Mouse (Mus musculus): ENCODE data around the gene Macrod1.
"Not testable (repeated sequence)": the region's sequence is repeated elsewhere in the genome, so short reads cannot be mapped to it uniquely, and the experiment has no call there.

Gene Macrod1

DNA sequence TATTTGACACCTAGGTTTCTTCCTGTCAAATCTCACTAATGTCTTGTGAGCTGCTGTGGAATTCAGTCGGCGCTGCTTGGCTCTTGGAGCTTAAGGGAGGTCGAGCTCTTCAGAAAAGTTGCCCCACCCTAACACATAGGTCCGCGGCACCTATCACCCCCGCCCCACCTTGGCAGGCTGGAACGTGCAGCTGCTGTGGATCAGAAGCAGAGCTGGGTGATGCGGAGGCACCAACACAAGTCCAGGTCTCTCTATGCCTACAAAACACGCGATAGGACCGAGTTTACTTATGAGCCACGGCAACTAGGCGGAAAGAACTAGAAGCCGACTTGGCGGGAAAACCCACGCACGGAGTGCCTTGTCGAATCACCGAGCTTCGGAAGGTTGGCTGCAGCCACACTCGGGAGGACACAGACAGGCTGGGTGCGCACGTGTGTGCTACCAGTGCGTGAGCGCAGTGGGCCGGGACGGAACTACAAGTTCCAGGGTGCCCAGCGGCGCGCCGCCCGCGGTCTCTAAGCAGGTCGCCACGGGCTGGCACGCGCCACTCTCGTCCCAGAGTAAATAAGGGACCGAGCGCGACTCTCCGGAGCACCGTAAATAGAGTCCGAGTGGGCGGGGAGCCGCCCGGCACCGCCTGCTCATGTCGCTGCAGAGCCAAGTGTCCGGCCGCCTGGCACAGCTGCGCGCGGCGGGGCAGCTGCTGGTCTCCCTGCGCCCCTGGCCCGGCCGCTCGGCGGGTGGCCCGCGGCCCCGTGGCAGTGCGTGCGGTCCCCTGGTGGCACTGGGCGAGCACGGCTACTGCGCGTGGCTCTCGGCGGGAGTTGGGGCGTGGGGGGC lies at the start of gene Macrod1:
TSS of gene Macrod1 (plus strand) at position 563 of the 840 bp plus-strand sequence.
- DNase-seq (ENCODE audit: low spot score in 2 of 2): peak; percentile 63 to 81

GRCm38 (mm10) chr19:7006892-7007593 lies 49.6 kb upstream of the Macrod1 start:
- no peak for DNase-seq (ENCODE audit: low spot score in 2 of 2)

DNA sequence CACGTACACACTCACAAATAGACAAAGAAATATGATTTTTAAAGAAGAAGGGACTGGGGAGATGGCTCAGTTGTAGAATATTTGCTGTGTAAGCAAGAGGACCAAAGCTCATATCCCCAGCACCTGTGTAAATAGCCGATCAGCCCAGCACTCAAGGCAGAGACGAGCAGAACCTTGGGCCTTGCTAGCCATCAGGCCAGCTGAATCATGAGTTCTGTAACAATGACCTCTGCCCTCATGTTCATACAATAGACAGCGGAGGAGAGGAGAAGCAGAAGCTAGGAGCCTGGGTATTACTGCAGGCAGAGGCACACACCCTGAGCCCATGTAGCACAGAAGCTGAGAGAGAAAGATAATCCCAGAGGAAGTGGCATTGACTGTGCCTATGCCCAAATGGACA lies 44.2 kb upstream of the Macrod1 start:
- no peak for DNase-seq (ENCODE audit: low spot score in 2 of 2)

DNA sequence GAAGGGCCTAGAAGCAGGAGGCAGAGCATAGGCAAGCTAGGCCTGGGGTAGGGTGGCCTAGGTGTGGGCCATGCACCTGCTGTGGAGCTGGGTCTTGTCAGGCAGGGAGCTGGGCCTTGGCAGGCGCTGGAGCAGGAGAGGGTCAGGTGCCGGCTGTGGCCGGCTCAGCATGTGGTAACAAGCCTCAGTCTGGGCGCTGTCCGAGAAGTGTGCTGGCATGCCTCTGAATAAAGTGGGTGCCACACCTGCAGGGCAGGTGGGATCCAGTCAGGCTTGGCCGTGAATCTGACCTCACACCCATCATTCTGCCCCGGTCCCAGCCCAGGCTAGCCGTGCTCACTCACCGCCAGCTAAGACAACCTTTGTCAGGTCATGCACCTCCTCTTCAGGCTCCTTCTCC lies 42.6 kb upstream of the Macrod1 start:
- DNase-seq (ENCODE audit: low spot score in 2 of 2): no peak

DNA sequence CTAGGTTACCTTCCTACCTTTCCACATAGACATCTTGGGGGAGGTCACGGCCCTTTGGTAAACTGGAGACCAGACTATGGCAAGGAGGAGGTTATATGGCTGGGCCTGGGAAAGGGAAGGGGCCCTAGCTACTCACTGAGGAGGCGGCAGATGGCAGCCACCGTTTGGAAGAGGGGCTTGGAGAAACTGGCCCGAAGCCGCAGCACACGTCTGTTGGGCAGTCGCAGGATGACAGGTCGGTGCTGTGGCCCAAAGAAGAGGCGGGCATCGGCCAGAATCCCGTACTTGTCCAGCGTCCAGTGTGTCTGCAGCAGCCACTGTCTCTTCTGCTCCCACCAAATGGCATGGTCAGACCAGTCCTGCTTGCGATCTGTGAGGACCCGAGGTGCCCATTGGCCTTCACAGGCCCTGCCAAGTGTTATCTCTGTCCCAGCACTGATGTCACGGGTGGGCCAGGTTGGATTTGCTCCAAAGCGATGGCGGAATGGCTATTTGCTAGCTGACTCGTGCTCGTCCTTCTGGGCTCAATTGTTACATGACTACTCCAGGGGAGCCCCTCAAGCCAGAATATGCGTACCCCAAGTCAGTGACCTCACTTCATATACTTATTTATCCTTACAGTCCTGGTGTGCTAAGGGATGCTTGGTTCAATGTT lies 42.0 kb upstream of the Macrod1 start:
- no peak for DNase-seq (ENCODE audit: low spot score in 2 of 2)

DNA sequence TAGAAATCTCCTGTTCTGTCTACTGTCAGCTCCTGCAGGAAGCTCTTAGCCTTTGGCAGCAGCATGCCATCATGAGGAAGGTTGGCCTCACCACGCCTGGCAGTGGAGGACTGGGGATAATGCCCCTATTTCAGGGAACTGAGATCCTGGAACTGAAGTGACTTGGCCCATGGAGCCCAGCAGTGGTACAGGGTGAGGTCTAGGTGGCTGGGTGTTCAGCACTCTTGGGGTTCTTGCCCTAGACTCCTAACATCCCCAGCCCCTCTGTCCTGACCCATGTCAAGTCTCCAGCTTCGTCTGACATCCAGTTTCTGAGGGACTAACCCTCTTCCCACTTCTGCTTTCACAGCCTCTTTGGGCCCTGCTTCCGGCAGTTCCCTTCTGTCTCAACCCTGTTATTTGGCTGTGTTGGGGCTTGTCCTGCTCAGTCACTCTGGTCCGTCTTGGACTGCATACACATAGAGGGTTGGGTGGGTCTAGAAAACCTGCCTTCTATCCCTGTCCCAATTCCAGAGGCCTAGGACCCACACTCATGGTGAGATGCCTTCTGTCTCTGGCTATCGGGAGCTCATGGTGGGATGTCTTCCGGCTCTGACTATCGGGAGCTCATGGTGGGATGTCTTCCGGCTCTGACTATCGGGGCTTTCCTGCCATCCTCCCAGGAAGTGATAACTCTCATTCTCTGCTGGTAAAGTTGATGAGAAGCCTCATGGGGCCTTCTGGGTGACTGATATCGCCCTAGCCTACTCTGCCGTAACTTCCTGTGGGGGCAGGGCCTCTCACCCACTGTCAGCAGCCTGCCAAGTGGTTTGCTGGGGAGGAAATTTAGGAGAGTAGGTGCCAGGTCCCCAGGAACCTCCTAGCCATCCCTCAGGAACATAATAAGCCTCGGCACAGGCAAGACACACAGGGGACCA lies 38.8 kb upstream of the Macrod1 start:
- peak; percentile 48 to 75 for DNase-seq (ENCODE audit: low spot score in 2 of 2)

DNA sequence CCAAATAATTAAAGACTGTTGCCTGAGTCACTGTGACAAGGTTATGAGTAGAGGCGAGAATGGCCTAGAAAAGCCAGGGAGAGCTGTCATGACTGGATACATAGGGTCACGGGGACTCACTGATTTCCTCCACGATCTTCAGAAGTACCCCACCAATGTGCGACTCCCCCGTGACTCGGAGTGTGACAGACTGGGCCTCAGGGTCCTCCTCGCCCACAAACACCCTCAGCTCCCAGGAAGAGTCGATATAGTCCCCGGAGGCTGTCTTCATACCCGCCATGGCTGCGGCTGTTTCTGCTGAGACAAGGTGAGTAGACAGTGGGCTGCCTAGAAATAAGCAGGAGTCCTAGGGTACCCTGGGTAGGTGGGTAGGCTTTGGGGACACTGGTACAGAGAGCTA lies 38.1 kb upstream of the Macrod1 start:
- peak; percentile 42 to 55 for DNase-seq (ENCODE audit: low spot score in 2 of 2)

- peak; percentile 71 to 81 for DNase-seq (ENCODE audit: low spot score in 2 of 2)
Measured at GRCm38 (mm10) chr19:7019191-7019590, 37.4 kb upstream of the Macrod1 start, which contains the start of gene Fermt3. TSS of gene Fermt3 (minus strand) at chr19:7019469.

DNA sequence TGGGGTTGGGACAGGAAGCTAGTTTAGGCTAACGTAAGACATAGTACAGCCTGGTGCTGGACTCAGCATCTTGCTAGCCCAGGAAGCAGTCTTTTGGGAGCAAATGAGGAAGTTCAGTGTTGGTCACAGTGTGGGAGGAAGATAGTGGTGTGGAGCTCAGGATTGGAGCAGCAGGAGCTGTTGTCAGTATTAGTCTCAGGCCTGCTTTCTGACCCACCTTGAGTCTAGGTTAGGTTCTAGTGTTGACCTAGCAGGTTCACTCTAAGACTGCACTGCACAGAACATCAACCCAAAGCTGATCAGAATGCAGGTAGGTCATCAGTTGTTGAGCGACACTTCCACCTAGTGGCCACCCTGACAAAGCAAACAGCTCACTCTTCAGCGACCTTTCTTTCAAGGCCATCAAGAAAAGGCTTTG lies 36.4 kb upstream of the Macrod1 start:
- DNase-seq (ENCODE audit: low spot score in 2 of 2): peak; percentile 54 to 80

DNA sequence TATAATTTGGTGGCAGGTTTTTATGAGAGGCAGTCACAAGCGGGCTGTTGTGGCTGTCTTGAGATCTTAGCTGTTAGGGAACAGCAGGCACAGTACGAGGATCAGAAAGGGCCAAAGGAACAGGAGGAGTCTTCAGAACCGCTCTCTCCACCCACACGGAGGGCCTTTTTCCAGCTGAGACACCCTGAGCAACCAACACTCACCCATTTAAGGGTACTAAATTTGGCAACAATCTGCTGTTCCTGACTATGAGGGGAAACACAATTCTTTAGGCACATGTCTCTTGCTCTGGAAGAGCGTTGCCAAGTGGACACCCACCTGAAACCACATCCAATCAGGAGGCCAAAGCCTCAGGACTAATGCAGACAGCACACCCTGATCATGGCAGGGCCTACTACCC lies 27.1 kb upstream of the Macrod1 start:
- DNase-seq (ENCODE audit: low spot score in 2 of 2): no peak

GRCm38 (mm10) chr19:7034006-7034405 lies 22.6 kb upstream of the Macrod1 start:
- no peak for DNase-seq (ENCODE audit: low spot score in 2 of 2)

DNA sequence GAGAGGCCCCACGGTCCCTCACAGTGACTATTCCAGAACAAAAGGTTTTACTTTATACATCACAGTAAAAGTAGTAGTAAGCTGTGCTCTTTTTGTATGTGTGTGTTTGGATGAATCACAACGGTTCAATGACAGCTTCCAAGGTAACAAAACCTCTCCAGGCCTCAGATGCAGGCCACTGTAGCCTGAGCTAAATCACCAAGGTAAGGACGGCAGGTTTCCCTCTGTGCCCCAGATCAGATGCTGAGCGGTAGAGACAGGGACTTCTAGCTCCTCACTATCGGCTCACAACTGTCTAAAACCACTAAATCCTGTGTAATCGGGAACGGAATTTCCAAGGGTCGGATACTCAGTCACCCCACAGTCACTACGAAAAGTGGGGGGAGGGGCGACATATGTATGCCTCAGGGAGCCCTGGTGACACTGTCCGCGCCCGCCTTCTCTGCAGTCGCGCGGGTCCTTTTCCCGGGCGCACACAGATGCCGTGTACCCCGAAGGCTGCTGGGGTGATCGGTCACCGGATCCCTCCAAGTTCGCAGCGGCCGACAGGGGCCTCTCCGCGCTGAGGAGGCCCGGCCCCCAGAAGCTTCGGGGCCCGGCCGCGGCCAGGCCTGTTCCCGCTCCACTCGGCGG lies 17.4 kb upstream of the Macrod1 start:
- peak in 1 of 2 experiments; percentile 74 for DNase-seq (ENCODE audit: low spot score in 2 of 2)

DNA sequence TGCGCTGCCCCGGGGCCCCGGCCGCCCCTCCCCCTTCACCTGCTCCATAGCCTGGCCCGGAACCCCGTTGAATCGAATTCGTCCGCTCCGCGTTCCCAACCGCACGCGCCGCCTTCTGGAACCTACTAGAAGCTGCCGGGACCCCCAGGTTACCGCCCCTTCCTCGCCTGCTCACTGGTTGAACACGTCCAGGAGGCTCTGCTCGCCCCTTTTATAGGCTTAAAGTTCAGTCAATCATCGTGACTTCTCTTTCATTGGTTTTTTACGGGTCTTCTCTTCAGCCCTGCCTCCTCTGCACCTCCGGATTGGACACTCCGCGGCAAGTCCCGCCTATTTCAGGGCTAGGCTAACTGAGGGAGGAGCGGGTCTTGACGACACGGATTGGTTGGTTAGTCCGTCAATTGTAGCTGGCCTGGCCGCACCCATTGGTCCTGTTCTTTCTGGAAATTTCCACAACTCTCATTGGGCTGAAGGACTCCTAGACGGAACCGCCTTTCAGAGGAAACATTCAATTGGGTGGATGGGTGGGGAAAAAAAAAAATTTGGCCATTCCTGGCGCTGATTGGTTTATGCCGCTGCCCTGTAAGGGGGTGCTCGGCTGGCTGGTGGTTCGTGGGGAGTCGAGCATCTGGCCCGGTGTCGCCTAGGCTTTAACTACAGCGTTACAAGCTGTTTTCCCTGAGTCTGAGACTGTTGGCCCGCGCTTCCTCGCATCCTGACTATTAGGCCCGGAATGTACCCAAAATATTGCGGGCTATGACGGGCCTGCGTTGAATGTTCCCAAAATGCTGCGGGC lies 16.6 kb upstream of the Macrod1 start, which contains the start of gene Stip1:
TSS of gene Stip1 (minus strand) at position 127 of the 796 bp plus-strand sequence.
- peak; percentile 97 to 99 for DNase-seq (ENCODE audit: low spot score in 2 of 2)

GRCm38 (mm10) chr19:7040637-7041130 lies 15.9 kb upstream of the Macrod1 start:
- no peak for DNase-seq (ENCODE audit: low spot score in 2 of 2)

- no peak for DNase-seq (ENCODE audit: low spot score in 2 of 2)
Measured at GRCm38 (mm10) chr19:7041171-7041570, 15.4 kb upstream of the Macrod1 start.

DNA sequence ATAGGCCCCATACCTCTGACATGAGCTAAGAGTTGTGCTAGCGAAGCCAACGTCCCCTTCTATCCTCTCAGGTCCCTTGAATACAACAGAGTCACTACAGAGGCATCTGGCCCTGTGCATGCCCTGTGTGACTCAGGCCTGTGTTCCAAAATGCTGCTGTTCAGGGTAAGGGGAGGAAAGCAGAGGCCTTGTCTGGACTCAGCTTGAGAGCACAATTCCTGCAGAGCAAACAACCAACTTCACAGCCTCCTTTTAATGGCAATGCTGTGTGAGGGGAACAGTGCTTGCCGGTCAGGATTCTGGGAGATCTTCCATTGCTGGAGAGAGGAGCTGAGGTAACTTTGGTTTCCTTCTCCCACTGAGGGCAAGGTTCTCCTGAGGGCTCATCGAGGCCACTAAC lies 12.3 kb upstream of the Macrod1 start:
- no peak for DNase-seq (ENCODE audit: low spot score in 2 of 2)

DNA sequence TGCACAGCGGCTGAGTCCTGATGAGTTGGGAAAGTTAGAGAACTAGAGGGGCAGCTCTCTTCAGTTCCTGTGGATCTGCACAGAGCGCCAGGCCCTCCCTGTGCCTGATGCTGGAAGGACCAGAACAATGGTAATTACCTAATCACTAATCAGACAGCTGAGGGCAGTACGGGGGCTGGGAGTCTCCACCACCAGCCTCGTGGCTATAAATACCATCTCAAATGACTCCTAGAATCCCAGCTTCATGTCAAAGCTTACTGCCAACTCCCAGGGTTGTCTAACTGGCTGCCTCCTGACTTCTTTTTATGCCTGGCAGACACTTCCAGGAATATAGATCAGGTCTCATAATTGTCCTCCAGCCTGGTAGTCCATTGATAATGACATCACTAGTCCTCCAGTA lies 11.9 kb upstream of the Macrod1 start:
- no peak for DNase-seq (ENCODE audit: low spot score in 2 of 2)

DNA sequence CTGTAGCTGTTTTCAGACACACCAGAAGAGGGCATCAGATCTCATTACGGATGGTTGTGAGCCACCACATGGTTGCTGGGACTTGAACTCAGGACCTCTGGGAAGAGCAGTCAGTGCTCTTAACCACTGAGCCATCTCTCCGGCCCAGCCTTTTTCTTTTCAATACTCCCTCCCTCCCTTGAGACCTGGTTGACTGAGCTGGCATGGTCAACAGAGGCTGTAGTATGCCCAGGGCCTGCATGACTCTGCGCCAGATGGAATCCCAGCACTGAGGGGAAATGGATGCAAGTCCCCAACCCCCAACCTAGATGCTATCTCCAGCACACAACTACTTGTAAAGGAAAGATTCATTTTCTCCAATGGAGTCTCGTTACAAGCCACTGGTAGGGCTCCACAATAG lies 3.2 kb upstream of the Macrod1 start:
- not testable (repeated sequence) for DNase-seq (ENCODE audit: low spot score in 2 of 2)

GRCm38 (mm10) chr19:7054772-7055171 lies 1.8 kb upstream of the Macrod1 start:
- no peak for DNase-seq (ENCODE audit: low spot score in 2 of 2)

- DNase-seq (ENCODE audit: low spot score in 2 of 2): no peak
Measured at GRCm38 (mm10) chr19:7055173-7055572, 1.4 kb upstream of the Macrod1 start.
